19 mouse cellular contexts compared by ENCODE assay signal in the genomic region with DNA sequence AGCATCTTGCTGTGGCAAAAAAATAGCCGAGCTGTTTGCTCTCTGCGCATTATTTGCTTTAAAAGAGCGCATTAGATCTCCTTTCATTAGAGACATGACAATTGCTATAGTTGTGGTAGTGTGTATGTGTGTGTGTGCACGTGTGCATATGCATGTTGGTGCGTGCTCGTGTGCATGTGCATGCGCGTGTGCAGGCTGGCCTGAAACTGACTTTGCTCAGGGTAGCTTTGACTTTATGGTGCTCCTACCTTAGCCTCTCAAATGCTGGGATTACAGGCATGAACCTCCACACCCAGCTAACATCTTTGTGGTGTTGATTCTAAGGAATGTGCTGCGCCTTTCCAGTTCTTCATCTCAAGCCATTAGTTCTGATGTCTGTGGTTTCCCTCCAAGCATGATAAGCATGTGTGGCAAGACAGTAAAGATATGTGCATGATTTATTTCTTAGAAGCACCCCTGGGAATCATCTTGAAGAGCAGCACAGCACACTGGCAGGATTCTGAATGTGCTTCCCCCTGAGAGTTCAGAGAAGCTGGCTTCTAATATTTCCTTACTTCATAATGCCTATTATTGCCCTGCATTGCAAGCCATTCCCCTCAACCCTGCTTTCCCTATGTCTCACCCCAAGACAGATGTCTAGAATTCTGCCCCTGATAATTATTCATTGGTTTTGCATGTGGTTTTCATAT.
DNase-seq lines count a peak whose midpoint lies in the region; ATAC-seq and TF ChIP-seq lines count a peak whose summit lies in the region.
"Had no signal": no experiment of that assay in that cellular context is flagged by ENCODE, and none has a peak within 500 bp of the region (broad histone marks: within the 10 kb centered on the region; RNA-seq: fewer than 3 reads in every experiment).

No protein-coding gene starts in this region.

- in situ Hi-C loops in Patski (cut with MboI; ENCODE audit: low pct_unique_long_range_greater_than_20kb) = no loop called here

- no peaks in the 10 kb centered on the region for H3K4me1 ChIP-seq in forebrain, embryonic 14.5 days (ENCODE audit: control insufficient read depth, insufficient read depth, low read length)
- H3K4me1 ChIP-seq in forebrain, embryonic 13.5 days = no peaks in the 10 kb centered on the region
- H3K4me1 ChIP-seq in midbrain, embryonic 12.5 days = no peaks in the 10 kb centered on the region
- no peaks in the 10 kb centered on the region for H3K4me1 ChIP-seq in midbrain, embryonic 15.5 days
- H3K4me1 ChIP-seq in neural tube, embryonic 12.5 days = no peaks in the 10 kb centered on the region

- no peak overlapping the region for H3K9ac ChIP-seq in forebrain, embryonic 14.5 days (ENCODE audit: low read length)
- no peak overlapping the region for H3K9ac ChIP-seq in forebrain, embryonic 13.5 days
- H3K9ac ChIP-seq in midbrain, embryonic 12.5 days (replicated peaks) = no peak overlapping the region
- no peak overlapping the region for H3K9ac ChIP-seq in midbrain, embryonic 15.5 days
- no peak overlapping the region for H3K9ac ChIP-seq in neural tube, embryonic 12.5 days

- WGBS in forebrain, embryonic 14.5 days = 91% methylated on average over 9 of the region's 9 CpGs
- 91% methylated on average over 9 of the region's 9 CpGs for WGBS in forebrain, embryonic 13.5 days
- WGBS in midbrain, embryonic 12.5 days = 91% methylated on average over 9 of the region's 9 CpGs
- 93% methylated on average over 9 of the region's 9 CpGs for WGBS in midbrain, embryonic 15.5 days
- WGBS in neural tube, embryonic 12.5 days = 93% methylated on average over 9 of the region's 9 CpGs

- no peaks in the 10 kb centered on the region for H3K36me3 ChIP-seq in forebrain, embryonic 14.5 days (ENCODE audit: control insufficient read depth, insufficient read depth, low read length)
- no peaks in the 10 kb centered on the region for H3K36me3 ChIP-seq in forebrain, embryonic 13.5 days (ENCODE audit: poor library complexity, severe bottlenecking)
- H3K36me3 ChIP-seq in midbrain, embryonic 12.5 days = no peaks in the 10 kb centered on the region
- H3K36me3 ChIP-seq in midbrain, embryonic 15.5 days (replicated peaks) = no peaks in the 10 kb centered on the region
- no peaks in the 10 kb centered on the region for H3K36me3 ChIP-seq in neural tube, embryonic 12.5 days
- H3K36me3 ChIP-seq: limb, embryonic 10.5 days had no signal

- H3K27ac ChIP-seq in forebrain, embryonic 14.5 days (ENCODE audit: low read depth, low read length) = no peak overlapping the region
- no peak overlapping the region for H3K27ac ChIP-seq in forebrain, embryonic 13.5 days
- no peak overlapping the region for H3K27ac ChIP-seq in midbrain, embryonic 12.5 days (replicated peaks)
- H3K27ac ChIP-seq in midbrain, embryonic 15.5 days = no peak overlapping the region
- no peak overlapping the region for H3K27ac ChIP-seq in neural tube, embryonic 12.5 days
- H3K27ac ChIP-seq: limb, embryonic 10.5 days had no signal

- CTCF ChIA-PET in Patski (lab: Charles Lee) = interaction anchor here (0.8 to 2.0 kb wide), 5 partner anchors 16 to 365 kb away, joined by 3 to 6 read pairs (median 3); no protein-coding TSS in a partner anchor

- H3K4me2 ChIP-seq in forebrain, embryonic 14.5 days (ENCODE audit: low read length) = no peak overlapping the region
- no peak overlapping the region for H3K4me2 ChIP-seq in forebrain, embryonic 13.5 days
- no peak overlapping the region for H3K4me2 ChIP-seq in midbrain, embryonic 12.5 days (replicated peaks)
- H3K4me2 ChIP-seq in midbrain, embryonic 15.5 days = no peak overlapping the region
- no peak overlapping the region for H3K4me2 ChIP-seq in neural tube, embryonic 12.5 days (replicated peaks)
- H3K4me2 ChIP-seq: liver, embryonic 11.5 days had no signal

- no peaks in the 10 kb centered on the region for H3K27me3 ChIP-seq in forebrain, embryonic 14.5 days (replicated peaks; ENCODE audit: control insufficient read depth, insufficient read depth, low read length)
- no peaks in the 10 kb centered on the region for H3K27me3 ChIP-seq in forebrain, embryonic 13.5 days
- no peaks in the 10 kb centered on the region for H3K27me3 ChIP-seq in midbrain, embryonic 12.5 days
- no peaks in the 10 kb centered on the region for H3K27me3 ChIP-seq in midbrain, embryonic 15.5 days (replicated peaks)
- H3K27me3 ChIP-seq in Patski = no peaks in the 10 kb centered on the region
- no peaks in the 10 kb centered on the region for H3K27me3 ChIP-seq in neural tube, embryonic 12.5 days (replicated peaks)

- POLR2A ChIA-PET in Patski (lab: Charles Lee) = no interaction called here

- ATAC-seq in forebrain, embryonic 14.5 days = no peak
- no peak for ATAC-seq in forebrain, embryonic 13.5 days
- 0 out of 2 replicates have a peak, but pooled peaks have one; percentile 21 for ATAC-seq in midbrain, embryonic 12.5 days (ENCODE audit: low FRiP score, low read depth)
- ATAC-seq in midbrain, embryonic 15.5 days (replicated peaks) = no peak
- peak; percentile 96 for ATAC-seq in Patski
- peak; percentile 80 for ATAC-seq in neural tube, embryonic 12.5 days (ENCODE audit: low FRiP score, low read depth)
- ATAC-seq: intestine, embryonic 16.5 days had no signal

- peak; percentile 38 for TF ChIP-seq CTCF in Patski (IDR thresholded peaks at IDR 0.05)

- no peaks in the 10 kb centered on the region for H3K9me3 ChIP-seq in forebrain, embryonic 14.5 days (replicated peaks; ENCODE audit: control insufficient read depth, low read length)
- no peaks in the 10 kb centered on the region for H3K9me3 ChIP-seq in forebrain, embryonic 13.5 days (replicated peaks)
- no peaks in the 10 kb centered on the region for H3K9me3 ChIP-seq in midbrain, embryonic 12.5 days
- H3K9me3 ChIP-seq in midbrain, embryonic 15.5 days = no peaks in the 10 kb centered on the region
- no peaks in the 10 kb centered on the region for H3K9me3 ChIP-seq in neural tube, embryonic 12.5 days
- H3K9me3 ChIP-seq: limb, embryonic 10.5 days had no signal

- no peak overlapping the region for H3K4me3 ChIP-seq in forebrain, embryonic 14.5 days (ENCODE audit: low read depth, low read length)
- no peak overlapping the region for H3K4me3 ChIP-seq in forebrain, embryonic 13.5 days
- no peak overlapping the region for H3K4me3 ChIP-seq in midbrain, embryonic 12.5 days
- no peak overlapping the region for H3K4me3 ChIP-seq in midbrain, embryonic 15.5 days
- H3K4me3 ChIP-seq in neural tube, embryonic 12.5 days = no peak overlapping the region
- H3K4me3 ChIP-seq: erythroblast, embryonic 14.5 days; limb, embryonic 10.5 days had no signal

- peak; percentile 7 for DNase-seq in forebrain, embryonic 14.5 days (ENCODE audit: low spot score)
- DNase-seq in Patski (ENCODE audit: low read depth, low spot score) = no peak
- no peak for DNase-seq in retina, postnatal 1 day
- no peak for DNase-seq in natural killer cell, adult 2 months (ENCODE audit: low spot score in 2 of 2)
- DNase-seq: B cell, adult 2 months; cerebellum, adult 9-11 months; heart, adult 11 months; heart, postnatal 4 days; lung, adult 2 months; lung, postnatal 36 days; right cerebral cortex, adult 18-20 months had no signal

Comparison
In these comparisons a context has a peak if more than half of its experiments do, and no peak if none do; other contexts are left out.
1. ATAC-seq: peak in midbrain, embryonic 12.5 days (single experiment), Patski (single experiment) and neural tube, embryonic 12.5 days (single experiment); none in forebrain, embryonic 14.5 days (single experiment), forebrain, embryonic 13.5 days (single experiment) and midbrain, embryonic 15.5 days (single experiment).